Mouse (Mus musculus) liver, embryonic 11.5 days (tissue): ENCODE results near the gene Wnk2. TPM values are rescaled to one million over a fixed set of nuclear protein-coding genes. Genes with fewer than 3 reads are reported as not detected.
A peak's percentile ranks its signal among the peaks of the same experiment; 100 is the strongest.

Source experiments
- ATAC-seq: fragments of 200-750 bp; cut with Nextera tagmentation; replicated peaks from 2 replicates; pipeline ENCODE4 v1.8.0; 2017; ENCODE audit warnings: moderate number of reproducible peaks, mild to moderate bottlenecking, moderate TSS enrichment, moderate library complexity; ENCODE audit not compliant: low FRiP score
- DNase-seq: peaks from one replicate; pipeline ENCODE4 v3.0.0-alpha.2; 2017; ENCODE audit warnings: low spot score
- H3K27ac ChIP-seq: fragments of 300-500 bp; sonication (generic); 2 replicates; pipeline ENCODE4 v1.5.1; 2014; ENCODE audit warnings: mild to moderate bottlenecking, low read depth, low read length, control low read depth
- H3K27me3 ChIP-seq: fragments of 300-500 bp; sonication (generic); replicated peaks from 2 replicates; pipeline ENCODE4 v1.6.1; 2014; ENCODE audit warnings: low read length, mixed read lengths; ENCODE audit not compliant: control insufficient read depth, insufficient read depth
- H3K36me3 ChIP-seq: fragments of 300-500 bp; sonication (generic); 2 replicates; pipeline ENCODE4 v1.6.1; 2014; ENCODE audit warnings: mild to moderate bottlenecking, low read length, moderate library complexity, mixed read lengths; ENCODE audit not compliant: control insufficient read depth, insufficient read depth
- H3K4me1 ChIP-seq: fragments of 300-500 bp; sonication (generic); replicated peaks from 2 replicates; pipeline ENCODE4 v1.6.1; 2014; ENCODE audit warnings: low read length, mixed read lengths; ENCODE audit not compliant: control insufficient read depth, insufficient read depth
- H3K4me2 ChIP-seq: fragments of 300-500 bp; sonication (generic); 2 replicates; pipeline ENCODE4 v1.6.1; 2014; ENCODE audit warnings: mild to moderate bottlenecking, control low read depth, moderate library complexity
- H3K4me3 ChIP-seq: fragments of 300-500 bp; sonication (generic); 2 replicates; pipeline ENCODE4 v1.5.1; 2014; ENCODE audit warnings: low read depth, low read length, control low read depth
- H3K9ac ChIP-seq: fragments of 300-500 bp; sonication (generic); 2 replicates; pipeline ENCODE4 v1.6.1; 2014; ENCODE audit warnings: low read depth, low read length, control low read depth
- H3K9me3 ChIP-seq: fragments of 300-500 bp; sonication (generic); 2 replicates; pipeline ENCODE4 v1.6.1; 2016; ENCODE audit warnings: low read length, inconsistent platforms, mixed read lengths; ENCODE audit not compliant: control insufficient read depth
- WGBS: fragments of 180-500 bp; shearing (Covaris S2); extraction: QIAGEN DNeasy Blood & Tissue Kit; methylation state at CpG from one replicate; pipeline ENCODE4 v1.1.7; 2014; 5-methylcytosine and 5-hydroxymethylcytosine counted together
- polyA plus RNA-seq: library from polyadenylated mRNA; unstranded; fragments of >200 nt; fragmentation: Nextera tagmentation; extraction: Ambion mirVana; gene quantifications from 2 replicates; pipeline ENCODE4 v1.2.1, GENCODE M21; 2014

Wnk2 gene
- polyA plus RNA-seq, 1 experiment from 2014 or later = 0.45 TPM

DNA sequence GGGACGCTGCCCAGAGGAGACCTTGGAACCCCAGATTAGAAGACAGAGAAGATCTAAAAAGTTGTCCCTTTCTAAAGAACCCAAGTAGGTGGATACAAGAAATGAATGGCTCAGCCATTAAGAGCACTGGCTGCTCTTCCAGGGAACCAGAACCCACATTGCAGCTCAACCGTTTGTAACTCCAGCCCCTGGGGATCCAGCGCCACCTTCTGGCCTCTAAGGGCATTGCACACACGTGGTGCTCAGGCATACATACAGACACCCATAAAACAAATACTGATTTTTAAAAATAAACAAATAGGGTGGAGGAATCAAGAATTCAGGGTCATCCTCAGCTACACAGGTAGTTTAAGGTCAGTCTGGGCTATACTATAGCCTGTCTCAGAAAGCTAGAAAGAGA lies 8.8 kb upstream of the Wnk2 start:
- DNase-seq = no peak
- no peak for ATAC-seq
- no peak overlapping the region for H3K4me3 ChIP-seq
- no peak overlapping the region for H3K4me2 ChIP-seq
- no peaks in the 10 kb centered on the region for H3K9me3 ChIP-seq
- H3K36me3 ChIP-seq = no peaks in the 10 kb centered on the region
- no peaks in the 10 kb centered on the region for H3K27me3 ChIP-seq
- H3K9ac ChIP-seq = no peak overlapping the region
- H3K27ac ChIP-seq = no peak overlapping the region
- H3K4me1 ChIP-seq = no peaks in the 10 kb centered on the region
- WGBS = 68% methylated on average over 4 of the region's 4 CpGs

- ATAC-seq (no peak), DNase-seq (no peak)
- no peak overlapping the region for H3K9ac ChIP-seq
- H3K27me3 ChIP-seq = peaks cover 10% of the 10 kb centered on the region; the same call in 1 of the 2 replicates
- no peaks in the 10 kb centered on the region for H3K9me3 ChIP-seq
- H3K36me3 ChIP-seq = no peaks in the 10 kb centered on the region
- H3K4me3 ChIP-seq = no peak overlapping the region
- WGBS = 63% methylated on average over 7 of the region's 7 CpGs
- H3K4me1 ChIP-seq = no peaks in the 10 kb centered on the region
- no peak overlapping the region for H3K27ac ChIP-seq
- no peak overlapping the region for H3K4me2 ChIP-seq
Measured at GRCm38 (mm10) chr13:49154621-49155020, 6.8 kb upstream of the Wnk2 start.

DNA sequence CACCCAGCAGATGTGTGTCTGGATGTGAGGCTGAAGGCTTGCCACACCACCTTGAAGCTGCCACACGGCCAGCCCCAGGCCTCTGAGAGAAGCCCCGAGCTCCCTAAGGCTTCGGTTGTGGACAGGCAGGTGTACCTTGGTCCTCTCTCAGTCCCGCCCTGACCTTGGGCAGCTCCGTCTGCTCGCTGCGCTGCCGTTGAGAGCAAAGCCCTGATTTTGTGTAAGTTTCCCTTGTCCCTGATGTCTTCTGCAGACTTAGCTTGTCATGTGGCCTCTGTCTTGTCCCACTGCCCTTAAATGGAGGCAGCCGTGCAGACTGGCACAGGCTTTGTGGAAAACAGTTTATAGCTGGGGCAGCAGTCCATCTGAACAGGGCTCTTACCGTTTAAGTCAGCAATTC lies 6.2 kb upstream of the Wnk2 start:
- 76% methylated on average over 10 of the region's 10 CpGs for WGBS
- Histone ChIP-seq H3K36me3 (no peaks in the 10 kb centered on the region), H3K4me3 (no peak overlapping the region), H3K9me3 (no peaks in the 10 kb centered on the region), H3K4me1 (no peaks in the 10 kb centered on the region), H3K27ac (no peak overlapping the region), H3K27me3 (peaks cover 16% of the 10 kb centered on the region), H3K9ac (no peak overlapping the region), H3K4me2 (no peak overlapping the region)
- ATAC-seq (no peak), DNase-seq (no peak)

DNA sequence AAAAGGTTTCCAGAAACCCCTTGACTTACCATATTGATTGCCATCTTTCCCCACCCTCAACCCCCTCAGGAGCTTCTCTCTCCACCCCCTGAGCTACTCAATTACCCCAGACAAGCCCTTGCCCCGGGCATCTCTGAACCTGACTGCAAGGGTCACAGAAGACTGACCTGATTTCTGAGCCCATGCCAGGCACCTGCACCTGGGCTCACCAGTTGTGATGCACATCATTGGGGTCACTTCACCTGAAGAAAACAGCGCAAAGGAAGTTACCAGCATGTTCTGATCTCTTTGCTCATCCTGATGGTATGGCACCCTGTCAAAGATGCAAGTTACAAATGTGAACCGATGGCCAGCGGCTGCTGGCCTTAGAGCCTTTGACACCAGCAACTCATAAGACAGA lies 873 bp upstream of the Wnk2 start:
- WGBS = 73% methylated on average over 4 of the region's 4 CpGs
- Histone ChIP-seq H3K9me3 (no peaks in the 10 kb centered on the region), H3K4me1 (peaks cover 3% of the 10 kb centered on the region; the same call in 1 of the 2 replicates), H3K27ac (no peak overlapping the region), H3K4me2 (no peak overlapping the region), H3K9ac (no peak overlapping the region), H3K4me3 (no peak overlapping the region), H3K36me3 (no peaks in the 10 kb centered on the region), H3K27me3 (peaks cover 69% of the 10 kb centered on the region)
- DNase-seq = no peak
- no peak for ATAC-seq

DNA sequence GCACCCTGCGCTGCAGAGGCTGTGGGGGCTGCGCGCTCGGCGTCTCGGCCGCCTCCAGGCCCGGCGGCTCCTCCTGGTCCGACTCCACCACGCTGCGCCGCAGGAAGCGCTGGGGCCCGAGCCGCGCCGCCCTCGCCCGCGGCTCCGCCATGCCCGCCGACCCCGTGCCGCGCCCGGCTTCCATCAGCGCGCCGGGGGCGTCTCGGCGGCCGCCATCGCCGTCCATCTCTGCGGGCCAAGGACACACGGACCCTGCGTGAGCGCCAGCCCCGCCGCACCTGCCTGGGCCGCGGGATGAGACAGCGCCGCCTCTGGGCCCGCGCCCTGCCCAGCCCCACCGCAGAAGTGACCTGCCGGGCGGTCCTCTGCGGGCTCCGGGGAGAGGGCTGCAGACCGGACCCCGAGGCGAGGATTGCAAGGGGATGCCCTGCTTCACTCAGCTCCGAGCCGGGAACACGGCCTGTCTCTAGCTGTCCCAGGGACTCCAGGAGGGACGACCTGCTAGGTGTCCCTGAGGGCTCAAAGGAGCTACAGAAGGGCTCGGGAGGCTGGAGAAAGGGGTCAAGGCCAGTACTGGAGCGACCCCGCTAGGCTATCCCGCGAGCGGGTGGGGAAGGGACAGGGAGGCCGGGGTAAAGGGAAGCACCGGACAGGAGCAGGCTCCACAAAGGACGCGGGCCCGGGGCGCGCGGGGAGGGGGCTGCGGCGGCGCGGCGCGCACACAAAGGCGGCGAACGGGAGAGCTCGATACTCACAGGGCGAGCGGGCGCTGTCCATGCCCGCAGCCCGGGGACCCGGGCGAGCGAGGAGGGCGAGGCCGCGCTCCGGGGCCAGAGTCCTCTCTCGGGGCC lies 582 bp downstream of the Wnk2 start:
- Histone ChIP-seq H3K9me3 (no peaks in the 10 kb centered on the region), H3K4me3 (peak overlapping the region; percentile 61), H3K27me3 (peaks cover 72% of the 10 kb centered on the region), H3K9ac (no peak overlapping the region), H3K4me1 (peaks cover 3% of the 10 kb centered on the region; the same call in 1 of the 2 replicates), H3K36me3 (no peaks in the 10 kb centered on the region), H3K4me2 (peak overlapping the region; percentile 84), H3K27ac (no peak overlapping the region)
- under 1% methylated on average over 83 of the region's 98 CpGs for WGBS
- peak; percentile 53; the same call in 1 of the 2 replicates for ATAC-seq
- peak; percentile 64 for DNase-seq

DNA sequence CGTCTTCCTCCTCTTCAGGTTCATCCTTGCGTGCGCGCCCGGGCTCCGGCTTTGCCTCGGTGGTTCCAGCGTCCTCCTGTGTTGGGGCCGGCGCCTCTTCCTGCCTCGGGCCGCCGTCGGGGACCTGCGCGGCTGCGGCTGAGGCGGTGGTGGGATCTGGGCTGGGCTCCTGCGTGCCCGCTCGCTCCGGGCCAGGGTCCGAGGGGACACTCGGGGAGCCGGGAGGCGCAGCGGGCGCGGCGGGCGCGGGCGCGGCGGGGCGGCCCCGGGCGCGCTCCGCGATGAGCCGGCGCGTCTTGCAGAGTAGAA lies 1.2 kb downstream of the Wnk2 start:
- Histone ChIP-seq H3K4me2 (peak overlapping the region; percentile 84), H3K36me3 (no peaks in the 10 kb centered on the region), H3K27me3 (peaks cover 72% of the 10 kb centered on the region), H3K27ac (no peak overlapping the region), H3K9ac (no peak overlapping the region), H3K4me1 (peaks cover 3% of the 10 kb centered on the region; the same call in 1 of the 2 replicates), H3K4me3 (peak overlapping the region; percentile 61), H3K9me3 (no peaks in the 10 kb centered on the region)
- under 1% methylated on average over 44 of the region's 44 CpGs for WGBS
- ATAC-seq (no peak), DNase-seq (peak; percentile 42)

DNA sequence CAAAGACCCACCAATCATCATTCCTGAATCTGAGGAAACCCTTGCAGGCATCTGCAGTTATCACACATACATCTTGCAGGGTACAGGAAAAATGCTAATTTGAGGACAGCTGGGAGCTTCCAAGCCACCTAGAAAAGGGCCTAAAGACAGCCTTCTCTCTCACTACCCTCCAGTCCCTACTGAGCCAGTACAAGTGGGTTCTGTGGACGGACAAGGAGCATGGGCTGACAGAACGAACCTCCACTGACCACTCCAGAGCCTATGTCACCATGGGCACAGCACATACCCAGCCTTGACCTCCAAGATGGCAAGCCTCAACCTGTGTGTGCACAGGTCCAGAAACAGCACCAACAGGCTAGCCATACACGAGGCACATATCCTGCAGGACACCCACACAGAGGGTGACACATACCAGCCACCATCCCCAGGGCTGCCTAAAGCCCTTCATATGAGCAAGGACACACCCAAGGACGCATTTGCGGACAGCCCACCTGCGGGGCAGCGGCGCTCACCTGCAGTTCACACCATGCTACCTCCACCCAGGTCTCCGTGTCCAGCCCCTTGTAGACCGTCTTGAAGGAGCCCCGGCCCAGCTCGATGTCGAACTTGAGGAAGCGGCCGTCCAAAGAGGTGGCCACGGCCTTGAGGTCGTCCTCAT lies 1.6 kb downstream of the Wnk2 start:
- peak overlapping the region; percentile 84 for H3K4me2 ChIP-seq
- no peak overlapping the region for H3K27ac ChIP-seq
- peak overlapping the region; percentile 61 for H3K4me3 ChIP-seq
- no peak overlapping the region for H3K9ac ChIP-seq
- no peaks in the 10 kb centered on the region for H3K9me3 ChIP-seq
- DNase-seq = no peak
- H3K36me3 ChIP-seq = no peaks in the 10 kb centered on the region
- peaks cover 72% of the 10 kb centered on the region for H3K27me3 ChIP-seq
- WGBS = 20% methylated on average over 17 of the region's 17 CpGs
- H3K4me1 ChIP-seq = peaks cover 3% of the 10 kb centered on the region; the same call in 1 of the 2 replicates
- no peak for ATAC-seq

DNA sequence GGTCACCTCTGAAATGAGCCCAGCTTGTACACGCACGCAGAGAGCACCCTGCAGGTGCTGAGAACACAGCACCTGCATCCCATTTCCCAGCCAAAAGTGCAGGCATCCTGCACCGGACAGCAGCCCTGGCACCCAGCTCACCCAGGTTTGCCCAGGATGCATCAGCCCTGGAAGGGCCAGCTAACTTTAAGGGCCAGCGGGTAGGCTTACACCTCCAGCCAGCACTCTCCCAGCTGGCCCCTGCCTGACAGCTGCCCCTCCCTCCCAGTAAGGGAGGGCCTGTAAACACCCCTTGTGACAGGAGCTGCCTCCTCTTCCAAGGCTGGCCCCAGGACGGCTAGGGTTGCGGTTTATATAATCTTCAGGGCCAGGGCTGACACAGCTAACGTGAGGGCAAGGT lies 2.4 kb downstream of the Wnk2 start:
- Histone ChIP-seq H3K27ac (no peak overlapping the region), H3K27me3 (peaks cover 71% of the 10 kb centered on the region), H3K4me1 (peaks cover 3% of the 10 kb centered on the region; the same call in 1 of the 2 replicates), H3K9ac (no peak overlapping the region), H3K4me2 (no peak overlapping the region), H3K36me3 (no peaks in the 10 kb centered on the region), H3K9me3 (no peaks in the 10 kb centered on the region), H3K4me3 (no peak overlapping the region)
- no peak for DNase-seq
- 32% methylated on average over 7 of the region's 7 CpGs for WGBS
- ATAC-seq = no peak
